Mouse (Mus musculus) testis, adult 2 months (tissue): Measurements from ENCODE around the gene Slc24a3.

Experiments
- CTCF ChIP-seq: fragments of 200-500 bp; IDR thresholded peaks from 2 replicates; pipeline ENCODE4 v1.5.1; 2012; ENCODE audit warnings: low read depth, mild to moderate bottlenecking, inconsistent platforms, low read length, moderate library complexity; ENCODE audit not compliant: control insufficient read depth, insufficient read depth, insufficient replicate concordance
- POLR2A ChIP-seq: fragments of 200-500 bp; IDR thresholded peaks from 2 replicates; pipeline ENCODE4 v1.6.1; 2012; ENCODE audit warnings: low read depth, mild to moderate bottlenecking, inconsistent platforms, low read length, moderate library complexity; ENCODE audit not compliant: control insufficient read depth

DNA sequence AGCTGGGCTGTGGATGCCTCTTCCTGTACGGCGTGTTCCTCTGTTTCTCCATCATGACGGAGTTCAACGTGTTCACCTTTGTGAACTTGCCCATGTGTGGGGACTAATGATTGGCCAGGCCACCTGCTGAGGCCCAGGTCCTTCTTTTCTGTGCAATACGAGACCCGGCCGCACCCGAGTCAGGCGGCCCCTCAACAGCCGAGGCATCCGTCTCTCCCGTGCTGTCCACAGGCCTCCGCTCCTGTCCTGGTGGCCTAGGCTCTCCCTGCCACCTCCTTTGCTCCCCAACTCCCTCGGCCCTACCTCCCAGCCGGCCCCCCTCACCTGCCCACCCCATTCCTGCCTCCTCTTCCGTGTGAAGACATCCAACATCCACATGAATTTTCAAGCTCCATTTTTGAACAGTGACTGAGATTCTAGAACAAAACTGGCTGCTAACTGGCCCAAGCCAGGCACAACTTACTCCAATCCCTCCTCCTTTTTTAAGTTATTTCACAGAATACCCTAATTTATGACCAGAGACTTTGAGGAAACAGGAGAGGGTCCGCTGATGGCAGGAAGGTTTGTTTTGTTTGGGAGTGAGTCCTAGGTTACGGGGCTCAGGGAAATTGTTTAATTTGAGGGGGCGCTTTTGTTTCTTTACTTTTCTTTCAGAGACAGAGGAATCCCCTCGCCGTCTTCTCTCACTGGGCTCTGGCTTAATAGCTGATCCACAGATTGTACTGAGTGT lies 472.9 kb downstream of the Slc24a3 start:
- TF ChIP-seq CTCF (no peak), POLR2A (no peak)
